Mouse (Mus musculus): ENCODE results near the gene Anapc7. TPM values are rescaled to one million over a fixed set of nuclear protein-coding genes. Genes with fewer than 3 reads are reported as not detected.

Gene Anapc7
- 56.5 and 56.8 TPM in 2 replicates for polyA plus RNA-seq (2015; fragmentation: Nextera tagmentation; extraction: Ambion mirVana)

DNA sequence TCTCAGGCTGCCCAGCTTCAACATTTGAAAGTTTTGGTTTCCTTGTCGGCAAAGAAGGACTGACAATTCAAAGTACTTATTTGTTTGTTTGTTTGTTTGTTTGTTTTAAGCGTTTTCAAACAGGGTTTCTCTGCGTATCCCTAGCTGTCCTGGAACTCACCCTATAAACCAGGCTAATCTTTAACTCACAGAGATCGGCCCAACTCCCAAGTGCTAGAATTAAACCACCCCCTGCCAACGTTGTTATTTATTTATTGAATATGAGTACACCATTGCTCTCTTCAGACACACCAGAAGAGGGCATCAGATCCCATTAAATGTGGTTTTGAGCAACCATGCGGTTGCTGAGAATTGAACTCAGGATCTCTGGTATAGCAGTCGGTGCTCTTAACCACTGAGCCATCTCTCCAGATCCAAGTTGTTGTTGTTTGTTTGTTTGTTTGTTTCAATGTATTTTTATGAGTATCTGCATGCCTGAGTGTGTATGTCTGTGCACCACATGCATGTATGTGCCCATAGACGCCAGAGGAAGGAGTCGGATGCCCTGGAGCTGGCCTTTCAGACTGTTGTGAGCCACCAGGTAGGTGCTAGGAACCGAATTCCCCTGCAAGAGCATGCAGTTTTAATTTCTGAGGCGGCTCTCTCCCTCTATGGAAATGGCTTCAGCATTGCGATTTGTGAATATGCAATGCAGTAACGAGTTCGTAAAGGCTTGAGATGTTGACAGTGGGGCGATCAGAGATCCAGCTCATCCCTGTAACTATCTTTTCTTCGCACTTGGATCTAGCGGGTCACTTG is at the start of gene Anapc7:
Anapc7 (plus strand) TSS at position 423 of the 798 bp plus-strand sequence.
- peak within 1 kb of the TSS; percentile 87 for H3K4me2 ChIP-seq (replicated peaks; ENCODE audit: low read depth, low read length)
- peak within 1 kb of the TSS; percentile 95 for H3K9ac ChIP-seq (replicated peaks; ENCODE audit: low read length)
- peak within 1 kb of the TSS; percentile 94 for H3K27ac ChIP-seq (ENCODE audit: low read length)
- WGBS = 19% methylated on average over 17 of the region's 17 CpGs
- H3K9me3 ChIP-seq (ENCODE audit: low read length) = no peaks in the 10 kb centered on the region
- H3K4me1 ChIP-seq (ENCODE audit: insufficient read depth, low read length) = peaks cover 18% of the 10 kb centered on the region
- H3K27me3 ChIP-seq (ENCODE audit: insufficient read depth, low read length) = no peaks in the 10 kb centered on the region
- peak within 1 kb of the TSS; percentile 99 for H3K4me3 ChIP-seq (ENCODE audit: low read length)
- ATAC-seq (ENCODE audit: low FRiP score, low TSS enrichment) = peak; percentile 71
- H3K36me3 ChIP-seq (ENCODE audit: insufficient read depth, low read length) = 0 out of 2 replicates have a peak, but pooled peaks cover under 1% of the 10 kb centered on the region

DNA sequence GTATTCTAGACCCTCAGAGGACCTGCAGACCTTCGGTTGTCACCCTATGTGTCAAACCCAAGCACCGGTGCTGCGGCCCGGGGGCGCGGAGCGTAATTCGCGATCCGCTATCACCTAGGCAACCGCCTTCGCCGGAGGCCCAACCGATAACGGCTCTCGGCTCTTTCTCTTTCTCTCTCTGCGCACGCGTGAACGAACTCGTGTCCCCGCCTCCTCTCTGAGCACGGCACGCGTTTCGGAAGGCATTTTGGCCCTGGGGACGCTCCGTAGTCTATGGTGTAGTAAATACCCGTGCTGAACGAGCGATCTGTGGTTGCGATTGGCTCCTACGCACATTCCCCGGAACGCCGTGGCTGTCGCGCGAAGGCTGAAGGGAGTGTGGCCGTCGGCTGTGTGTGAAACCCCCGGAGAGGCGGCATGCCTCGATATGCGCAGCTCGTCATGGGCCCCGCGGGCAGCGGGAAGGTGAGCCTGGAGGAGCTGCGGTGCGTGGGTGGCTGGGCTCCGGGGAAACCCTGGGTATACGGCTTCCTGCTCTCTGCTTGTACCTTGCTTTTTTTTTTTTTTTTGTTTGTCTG is 49.2 kb upstream of the Anapc7 start, which contains the start of gene Fam216a:
Fam216a (minus strand) TSS at position 173 of the 578 bp plus-strand sequence.
- H3K27me3 ChIP-seq (ENCODE audit: insufficient read depth, low read length) = no peaks in the 10 kb centered on the region
- H3K4me3 ChIP-seq (ENCODE audit: low read length) = peak within 1 kb of the TSS; percentile 90
- H3K27ac ChIP-seq (ENCODE audit: low read length) = peak within 1 kb of the TSS; percentile 90
- WGBS = under 1% methylated on average over 53 of the region's 53 CpGs
- ATAC-seq (ENCODE audit: low FRiP score, low TSS enrichment) = peak; percentile 94
- peak within 1 kb of the TSS; percentile 84 for H3K4me2 ChIP-seq (replicated peaks; ENCODE audit: low read depth, low read length)
- H3K36me3 ChIP-seq (ENCODE audit: insufficient read depth, low read length) = peaks cover 29% of the 10 kb centered on the region
- peaks cover 16% of the 10 kb centered on the region for H3K4me1 ChIP-seq (ENCODE audit: insufficient read depth, low read length)
- peak within 1 kb of the TSS; percentile 85 for H3K9ac ChIP-seq (replicated peaks; ENCODE audit: low read length)
- H3K9me3 ChIP-seq (ENCODE audit: low read length) = no peaks in the 10 kb centered on the region

DNA sequence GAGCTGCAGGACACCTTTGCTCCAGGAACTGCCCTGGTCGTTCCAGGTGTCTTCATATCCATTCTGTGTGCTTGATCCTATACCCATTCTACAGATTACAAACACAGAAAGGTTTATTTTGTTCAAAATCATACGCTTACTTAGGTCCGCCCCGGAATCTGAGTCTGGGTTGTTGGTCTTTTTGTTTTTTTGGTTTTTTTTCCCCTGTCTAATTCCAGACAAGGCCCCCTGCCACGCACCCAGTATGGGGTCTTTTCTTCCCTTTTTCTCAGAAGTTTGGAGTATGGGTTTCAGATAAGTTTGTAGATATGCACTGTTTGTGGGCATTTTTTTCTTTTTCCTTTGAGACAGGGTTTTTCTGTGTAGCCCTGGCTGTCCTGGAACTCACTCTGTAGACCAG is 48.6 kb upstream of the Anapc7 start:
- Histone ChIP-seq H3K4me2 (replicated peaks; ENCODE audit: low read depth, low read length) (peak overlapping the region; percentile 84), H3K27me3 (ENCODE audit: insufficient read depth, low read length) (no peaks in the 10 kb centered on the region), H3K27ac (ENCODE audit: low read length) (peak overlapping the region; percentile 90), H3K36me3 (ENCODE audit: insufficient read depth, low read length) (peaks cover 25% of the 10 kb centered on the region), H3K4me3 (ENCODE audit: low read length) (peak overlapping the region; percentile 90), H3K9me3 (ENCODE audit: low read length) (no peaks in the 10 kb centered on the region), H3K9ac (replicated peaks; ENCODE audit: low read length) (peak overlapping the region; percentile 85), H3K4me1 (ENCODE audit: insufficient read depth, low read length) (peaks cover 16% of the 10 kb centered on the region)
- ATAC-seq (ENCODE audit: low FRiP score, low TSS enrichment) = no peak
- 6% methylated on average over 5 of the region's 5 CpGs for WGBS

- H3K27me3 ChIP-seq (ENCODE audit: insufficient read depth, low read length) = no peaks in the 10 kb centered on the region
- ATAC-seq (ENCODE audit: low FRiP score, low TSS enrichment) = no peak
- H3K36me3 ChIP-seq (ENCODE audit: insufficient read depth, low read length) = peaks cover 38% of the 10 kb centered on the region
- H3K9ac ChIP-seq (replicated peaks; ENCODE audit: low read length) = no peak overlapping the region
- H3K4me3 ChIP-seq (ENCODE audit: low read length) = no peak overlapping the region
- H3K4me2 ChIP-seq (replicated peaks; ENCODE audit: low read depth, low read length) = no peak overlapping the region
- H3K27ac ChIP-seq (ENCODE audit: low read length) = no peak overlapping the region
- H3K9me3 ChIP-seq (ENCODE audit: low read length) = no peaks in the 10 kb centered on the region
- peaks cover 9% of the 10 kb centered on the region for H3K4me1 ChIP-seq (ENCODE audit: insufficient read depth, low read length)
- 83% methylated on average over 4 of the region's 4 CpGs for WGBS
Measured at GRCm38 (mm10) chr5:122377101-122377833, 44.2 kb upstream of the Anapc7 start.

- peaks cover 43% of the 10 kb centered on the region for H3K36me3 ChIP-seq (ENCODE audit: insufficient read depth, low read length)
Measured at GRCm38 (mm10) chr5:122378171-122378570, 43.3 kb upstream of the Anapc7 start.

DNA sequence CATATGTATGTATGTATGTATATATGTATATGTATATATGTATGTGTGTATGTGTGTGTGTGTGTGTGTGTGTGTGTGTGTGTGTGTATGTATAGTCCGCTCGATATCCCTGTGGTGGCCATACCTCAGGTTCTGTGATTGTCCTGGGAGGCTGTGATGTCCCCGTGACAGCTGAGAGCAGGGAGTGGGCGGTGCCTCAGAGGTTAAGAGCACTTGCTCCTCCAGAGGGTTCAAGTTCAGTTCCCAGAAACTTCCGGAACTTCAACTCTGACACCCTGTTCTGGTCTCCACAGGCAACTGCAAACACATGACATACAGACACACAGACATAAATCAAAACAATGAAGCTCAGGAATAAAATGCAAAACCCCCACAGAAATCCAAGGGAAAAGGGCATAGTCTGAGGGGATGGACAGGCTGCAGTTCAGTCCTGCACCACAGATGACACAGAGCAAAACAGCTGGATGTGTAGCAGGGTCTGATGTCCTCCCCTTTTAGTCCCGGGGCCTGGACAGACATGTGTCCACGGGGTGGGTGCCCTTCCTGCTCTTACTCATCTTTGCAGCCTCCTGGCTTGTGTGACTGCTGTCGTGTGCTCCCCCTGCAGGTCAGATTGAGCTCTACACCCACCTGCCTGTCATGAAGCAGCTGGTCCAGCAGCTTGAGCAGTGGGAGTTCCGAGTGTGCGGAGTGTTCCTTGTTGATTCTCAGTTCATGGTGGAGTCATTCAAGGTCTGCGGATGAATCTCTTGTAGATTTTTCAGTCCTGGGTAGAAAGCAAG is 41.9 kb upstream of the Anapc7 start:
- Histone ChIP-seq H3K4me1 (ENCODE audit: insufficient read depth, low read length) (no peaks in the 10 kb centered on the region), H3K9ac (replicated peaks; ENCODE audit: low read length) (no peak overlapping the region), H3K36me3 (ENCODE audit: insufficient read depth, low read length) (peaks cover 40% of the 10 kb centered on the region), H3K27ac (ENCODE audit: low read length) (no peak overlapping the region), H3K4me3 (ENCODE audit: low read length) (no peak overlapping the region), H3K4me2 (replicated peaks; ENCODE audit: low read depth, low read length) (no peak overlapping the region), H3K27me3 (ENCODE audit: insufficient read depth, low read length) (no peaks in the 10 kb centered on the region), H3K9me3 (ENCODE audit: low read length) (no peaks in the 10 kb centered on the region)
- ATAC-seq (ENCODE audit: low FRiP score, low TSS enrichment) = peak; percentile 65; the same call in 1 of the 2 replicates
- 50% methylated on average over 11 of the region's 11 CpGs for WGBS

More at GRCm38 (mm10) chr5:122378171-122378570, 43.3 kb upstream of the Anapc7 start:
- 95% methylated on average over 12 of the region's 12 CpGs for WGBS
- Histone ChIP-seq H3K27ac (ENCODE audit: low read length) (no peak overlapping the region), H3K4me3 (ENCODE audit: low read length) (no peak overlapping the region), H3K4me2 (replicated peaks; ENCODE audit: low read depth, low read length) (no peak overlapping the region), H3K9ac (replicated peaks; ENCODE audit: low read length) (no peak overlapping the region), H3K9me3 (ENCODE audit: low read length) (no peaks in the 10 kb centered on the region), H3K4me1 (ENCODE audit: insufficient read depth, low read length) (peaks cover 5% of the 10 kb centered on the region), H3K27me3 (ENCODE audit: insufficient read depth, low read length) (no peaks in the 10 kb centered on the region)
- ATAC-seq (ENCODE audit: low FRiP score, low TSS enrichment) = no peak

GRCm38 (mm10) chr5:122390006-122390405 is 31.5 kb upstream of the Anapc7 start:
- ATAC-seq (ENCODE audit: low FRiP score, low TSS enrichment) = no peak
- 82% methylated on average over 5 of the region's 5 CpGs for WGBS

GRCm38 (mm10) chr5:122390671-122391070 is 30.8 kb upstream of the Anapc7 start:
- H3K9me3 ChIP-seq (ENCODE audit: low read length) = no peaks in the 10 kb centered on the region
- H3K4me3 ChIP-seq (ENCODE audit: low read length) = no peak overlapping the region
- ATAC-seq (ENCODE audit: low FRiP score, low TSS enrichment) = no peak
- H3K27me3 ChIP-seq (ENCODE audit: insufficient read depth, low read length) = no peaks in the 10 kb centered on the region
- peaks cover 7% of the 10 kb centered on the region for H3K4me1 ChIP-seq (ENCODE audit: insufficient read depth, low read length)
- no peaks in the 10 kb centered on the region; the same call in 1 of the 2 replicates for H3K36me3 ChIP-seq (ENCODE audit: insufficient read depth, low read length)
- no peak overlapping the region for H3K4me2 ChIP-seq (replicated peaks; ENCODE audit: low read depth, low read length)
- no peak overlapping the region for H3K27ac ChIP-seq (ENCODE audit: low read length)
- no peak overlapping the region for H3K9ac ChIP-seq (replicated peaks; ENCODE audit: low read length)

More at GRCm38 (mm10) chr5:122390006-122390405, 31.5 kb upstream of the Anapc7 start:
- no peak overlapping the region for H3K9ac ChIP-seq (replicated peaks; ENCODE audit: low read length)
- no peaks in the 10 kb centered on the region for H3K36me3 ChIP-seq (ENCODE audit: insufficient read depth, low read length)
- H3K27ac ChIP-seq (ENCODE audit: low read length) = no peak overlapping the region
- H3K4me1 ChIP-seq (ENCODE audit: insufficient read depth, low read length) = peaks cover 7% of the 10 kb centered on the region
- H3K4me3 ChIP-seq (ENCODE audit: low read length) = no peak overlapping the region
- no peaks in the 10 kb centered on the region for H3K9me3 ChIP-seq (ENCODE audit: low read length)
- H3K27me3 ChIP-seq (ENCODE audit: insufficient read depth, low read length) = no peaks in the 10 kb centered on the region
- H3K4me2 ChIP-seq (replicated peaks; ENCODE audit: low read depth, low read length) = no peak overlapping the region

DNA sequence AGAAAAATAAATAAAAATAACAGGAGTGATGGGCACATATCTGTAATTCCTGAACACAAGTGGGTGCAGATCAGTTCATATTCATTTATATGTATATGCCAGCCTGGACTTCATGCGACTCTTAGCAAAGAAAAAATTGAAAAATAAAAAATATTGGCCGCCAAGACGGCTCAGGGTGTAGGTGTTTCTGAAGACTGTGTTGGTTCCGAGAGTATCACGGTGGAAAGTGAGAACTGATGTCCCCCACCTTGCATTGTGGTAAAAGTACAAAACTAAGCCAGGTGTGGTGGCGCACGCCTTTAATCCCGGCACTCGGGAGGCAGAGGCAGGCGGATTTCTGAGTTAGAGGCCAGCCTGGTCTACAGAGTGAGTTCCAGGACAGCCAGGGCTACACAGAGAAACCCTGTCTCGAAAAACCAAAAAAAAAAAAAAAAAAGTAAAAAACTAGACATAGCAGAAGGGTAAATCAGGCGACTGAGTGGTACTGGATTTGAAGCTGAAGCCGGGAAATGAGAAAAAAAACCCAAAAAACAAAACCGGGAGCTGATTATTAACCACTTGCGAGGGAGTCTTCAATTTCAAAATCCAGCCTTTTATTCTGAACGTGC is 30.2 kb upstream of the Anapc7 start:
- Histone ChIP-seq H3K36me3 (ENCODE audit: insufficient read depth, low read length) (no peaks in the 10 kb centered on the region; the same call in 1 of the 2 replicates), H3K4me3 (ENCODE audit: low read length) (peak overlapping the region; percentile 95), H3K27me3 (ENCODE audit: insufficient read depth, low read length) (no peaks in the 10 kb centered on the region), H3K27ac (ENCODE audit: low read length) (no peak overlapping the region), H3K9ac (replicated peaks; ENCODE audit: low read length) (peak overlapping the region; percentile 90; the same call in 1 of the 2 replicates), H3K9me3 (ENCODE audit: low read length) (no peaks in the 10 kb centered on the region), H3K4me2 (replicated peaks; ENCODE audit: low read depth, low read length) (peak overlapping the region; percentile 91), H3K4me1 (ENCODE audit: insufficient read depth, low read length) (peaks cover 7% of the 10 kb centered on the region)
- no peak for ATAC-seq (ENCODE audit: low FRiP score, low TSS enrichment)
- 53% methylated on average over 15 of the region's 16 CpGs for WGBS

Measured in kidney, embryonic 16.5 days (tissue).